Mouse (Mus musculus) cerebral cortex, adult 2 months (tissue): Measurements from ENCODE around the gene Olfr1494.

ENCODE experiments used
- WGBS: fragments of 180-500 bp; shearing (Covaris S2); methylation state at CpG from one replicate; pipeline ENCODE4 v1.1.7; 2018; 5-methylcytosine and 5-hydroxymethylcytosine counted together

Olfr1494 gene

GRCm38 (mm10) chr19:13739428-13739827, at the start of gene Olfr1494:
Gene Olfr1494 (plus strand): TSS chr19:13739728.
- 84% methylated on average over 4 of the region's 4 CpGs for WGBS

- WGBS, result 71% methylated on average over 3 of the region's 3 CpGs
Observed at GRCm38 (mm10) chr19:13696968-13697367, 42.6 kb upstream of the Olfr1494 start, which contains the start of gene Olfr1491. Gene Olfr1491 (plus strand): TSS chr19:13697268.

- 52% methylated on average over 2 of the region's 2 CpGs for WGBS
Observed at GRCm38 (mm10) chr19:13722978-13723377, 16.6 kb upstream of the Olfr1494 start, which contains the start of gene Olfr1493-ps1. Gene Olfr1493-ps1 (plus strand): TSS chr19:13723278.

GRCm38 (mm10) chr19:13749366-13749765, 9.8 kb downstream of the Olfr1494 start:
- 87% methylated on average over 1 of the region's 1 CpGs for WGBS

DNA sequence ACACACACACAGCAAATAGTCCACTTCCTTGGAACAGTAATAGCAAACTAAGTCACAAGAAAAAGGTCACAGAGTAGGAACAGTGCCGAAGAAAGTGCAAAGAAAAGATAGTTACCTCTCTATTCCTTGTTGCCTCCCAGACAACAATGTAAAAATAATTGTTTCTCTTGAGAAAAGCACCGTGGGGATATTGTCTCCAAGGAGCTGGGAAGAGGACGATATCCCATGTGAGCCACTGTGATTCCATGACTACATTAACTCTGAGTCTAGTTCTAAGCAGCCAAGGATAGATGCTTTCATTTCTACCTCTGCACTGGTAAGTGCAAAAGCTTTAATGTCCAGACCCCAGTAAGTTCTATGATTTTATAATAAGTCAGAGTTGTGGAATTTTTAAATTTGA, 24.8 kb downstream of the Olfr1494 start, which contains the start of gene Olfr1495:
Gene Olfr1495 (plus strand): TSS at position 301 of the 400 bp plus-strand sequence.
- WGBS, result 75% methylated on average over 3 of the region's 3 CpGs

DNA sequence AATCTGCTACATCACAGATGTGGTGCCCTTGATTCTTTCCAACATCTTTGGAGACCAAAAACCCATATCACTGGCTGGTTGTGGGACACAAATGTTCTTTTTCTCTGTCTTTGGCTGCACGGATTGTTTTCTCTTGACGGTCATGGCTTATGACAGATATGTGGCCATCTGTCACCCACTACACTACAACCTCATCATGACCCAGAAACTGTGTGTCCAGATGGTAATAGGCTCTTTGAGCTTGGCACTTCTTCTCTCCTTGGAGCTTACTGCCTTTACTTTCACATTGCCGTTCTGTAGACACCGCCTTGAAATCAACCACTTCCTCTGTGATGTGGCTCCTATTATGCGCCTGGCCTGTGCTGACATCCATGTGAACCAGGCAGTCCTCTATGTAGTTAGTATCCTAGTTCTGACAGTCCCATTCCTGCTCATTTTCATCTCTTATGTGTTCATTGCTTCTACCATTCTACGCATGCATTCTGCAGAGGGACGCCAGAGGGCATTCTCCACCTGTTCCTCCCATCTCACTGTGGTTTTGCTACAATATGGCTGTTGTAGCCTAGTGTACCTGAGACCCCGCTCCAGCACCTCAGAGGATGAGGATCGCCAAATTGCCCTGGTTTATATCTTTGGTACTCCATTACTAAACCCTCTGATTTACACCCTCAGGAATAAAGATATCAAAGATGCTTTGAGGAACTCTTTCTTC, 29.2 kb downstream of the Olfr1494 start:
- WGBS, result 90% methylated on average over 9 of the region's 9 CpGs

GRCm38 (mm10) chr19:13777578-13777977, 38.0 kb downstream of the Olfr1494 start, which contains the start of gene Olfr1496:
Gene Olfr1496 (plus strand): TSS chr19:13777878.
- WGBS, result 88% methylated on average over 1 of the region's 1 CpGs

DNA sequence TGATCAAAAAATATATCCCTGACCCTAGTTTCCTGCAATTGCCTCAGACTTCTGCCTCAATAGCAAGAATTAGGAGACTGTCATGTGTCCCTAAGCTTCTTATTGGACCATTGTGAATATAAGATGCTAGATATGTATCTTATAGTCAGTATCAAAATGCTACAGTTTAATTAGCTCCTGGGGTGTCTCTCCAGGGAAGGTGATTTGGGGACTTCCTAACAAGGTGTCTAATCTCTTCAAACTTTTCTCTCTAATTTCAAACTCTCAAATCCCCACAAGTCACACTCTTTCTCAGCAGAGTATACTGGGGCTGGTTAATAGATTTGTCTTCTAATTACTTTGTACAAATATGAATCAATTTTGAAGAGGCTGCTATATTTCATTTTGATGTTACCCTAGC, 58.6 kb downstream of the Olfr1494 start, which contains the start of gene Olfr1497:
Gene Olfr1497 (minus strand): TSS at position 101 of the 400 bp plus-strand sequence.

